Mouse (Mus musculus) megakaryocyte, embryonic 14.5 days (primary cell): ENCODE data around the gene Thbd. TPM values are rescaled to one million over a fixed set of nuclear protein-coding genes. Genes with fewer than 3 reads are reported as not detected.

Experiments
- H3K27me3 ChIP-seq: replicated peaks from 2 replicates; pipeline ENCODE3; 2012; ENCODE audit warnings: inconsistent platforms
- H3K36me3 ChIP-seq: replicated peaks from 2 replicates; pipeline ENCODE3; 2012; ENCODE audit warnings: low read length, inconsistent platforms, mixed read lengths
- H3K4me1 ChIP-seq: 2 replicates; pipeline ENCODE4 v1.6.1; 2012; ENCODE audit warnings: inconsistent platforms
- H3K4me3 ChIP-seq: replicated peaks from 2 replicates; pipeline ENCODE3; 2012; ENCODE audit warnings: moderate library complexity, mild to moderate bottlenecking, inconsistent platforms
- H3K9me3 ChIP-seq: 2 replicates; pipeline ENCODE4 v1.6.1; 2012; ENCODE audit warnings: inconsistent platforms
- FLI1 ChIP-seq: IDR thresholded peaks from 2 replicates; pipeline ENCODE4 v1.6.1; 2012; ENCODE audit warnings: low read length, inconsistent platforms, mixed read lengths
- GATA1 ChIP-seq: IDR thresholded peaks from 3 replicates; pipeline ENCODE4 v1.6.1; 2012; ENCODE audit warnings: mixed read lengths, low read length, inconsistent platforms, borderline replicate concordance
- polyA plus RNA-seq: library from polyadenylated mRNA; stranded (reverse); fragments of >175 nt; gene quantifications from 2 replicates; pipeline ENCODE4 v1.2.3, GENCODE M21; 2012; ENCODE audit warnings: low replicate concordance; ENCODE audit not compliant: insufficient read depth

Gene Thbd
- polyA plus RNA-seq, 1 experiment: 1.2 TPM

DNA sequence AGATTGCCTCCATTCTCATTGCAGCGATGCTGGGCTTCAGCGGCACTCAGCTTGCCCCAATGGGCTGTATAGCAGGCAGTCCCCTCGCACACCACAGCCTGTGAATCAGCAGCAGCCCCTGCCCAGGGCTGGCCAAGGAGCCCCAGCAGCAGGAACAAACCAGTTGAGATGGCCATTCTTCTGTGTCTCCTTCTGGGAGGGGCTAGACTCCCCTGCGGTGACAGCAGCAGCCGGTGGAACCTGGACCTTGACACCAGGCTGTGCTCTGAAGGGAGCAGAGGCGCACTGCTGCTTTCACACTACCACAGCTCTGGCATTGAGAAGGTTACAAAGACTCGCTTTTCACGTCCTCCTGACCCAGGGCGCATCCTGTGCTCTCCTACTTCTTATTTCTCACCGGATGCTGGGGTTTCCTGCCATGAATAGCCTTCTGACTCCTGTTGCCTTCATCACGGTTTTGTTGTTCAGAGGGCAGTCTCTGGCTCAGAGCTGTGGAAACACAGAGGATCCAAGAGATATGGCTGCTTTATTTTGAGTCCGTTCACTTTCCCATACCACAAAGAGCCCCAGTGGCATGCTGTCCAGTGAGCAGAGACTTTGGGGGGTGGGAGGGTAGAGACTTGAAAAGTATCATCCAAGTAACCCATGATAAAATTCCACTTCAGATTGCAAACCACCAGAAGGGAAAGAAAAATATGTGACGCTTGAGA lies 35.4 kb upstream of the Thbd start, which contains the start of gene Cd93:
TSS of gene Cd93 (minus strand) at position 315 of the 710 bp plus-strand sequence.
- H3K36me3 ChIP-seq: peaks cover 8% of the 10 kb centered on the region
- peaks cover 2% of the 10 kb centered on the region for H3K27me3 ChIP-seq
- TF ChIP-seq FLI1 (no peak), GATA1 (no peak)
- peak within 1 kb of the TSS; percentile 91 for H3K4me3 ChIP-seq
- H3K4me1 ChIP-seq: peaks cover 54% of the 10 kb centered on the region
- no peaks in the 10 kb centered on the region for H3K9me3 ChIP-seq

GRCm38 (mm10) chr2:148442710-148443109 lies 34.7 kb upstream of the Thbd start:
- Histone ChIP-seq H3K4me3 (peak overlapping the region; percentile 91), H3K9me3 (no peaks in the 10 kb centered on the region), H3K36me3 (peaks cover 14% of the 10 kb centered on the region), H3K27me3 (peaks cover 2% of the 10 kb centered on the region), H3K4me1 (peaks cover 56% of the 10 kb centered on the region)
- TF ChIP-seq FLI1 (no peak), GATA1 (no peak)

DNA sequence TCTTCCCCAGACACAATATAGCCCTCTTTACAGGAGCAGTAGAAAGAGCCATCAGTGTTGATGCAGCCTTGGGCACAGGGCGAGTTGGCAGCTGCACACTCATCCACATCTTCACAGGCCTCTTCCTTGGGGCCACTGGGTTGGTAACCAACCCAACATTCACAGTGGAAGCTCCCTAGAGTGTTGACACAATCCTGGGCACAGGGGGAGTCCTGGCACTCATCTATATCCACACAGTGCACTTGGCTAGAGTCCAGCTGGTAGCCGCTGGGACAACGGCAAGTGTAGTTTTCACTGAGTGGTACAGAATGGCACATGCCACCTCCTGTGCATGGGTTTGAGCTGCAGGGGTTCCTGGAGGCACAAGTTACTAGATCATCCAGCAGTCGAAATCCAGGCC lies 34.2 kb upstream of the Thbd start:
- Histone ChIP-seq H3K4me3 (peak overlapping the region; percentile 91), H3K4me1 (peaks cover 58% of the 10 kb centered on the region), H3K9me3 (no peaks in the 10 kb centered on the region), H3K27me3 (peaks cover 2% of the 10 kb centered on the region), H3K36me3 (peaks cover 17% of the 10 kb centered on the region)
- TF ChIP-seq FLI1 (no peak), GATA1 (no peak)

DNA sequence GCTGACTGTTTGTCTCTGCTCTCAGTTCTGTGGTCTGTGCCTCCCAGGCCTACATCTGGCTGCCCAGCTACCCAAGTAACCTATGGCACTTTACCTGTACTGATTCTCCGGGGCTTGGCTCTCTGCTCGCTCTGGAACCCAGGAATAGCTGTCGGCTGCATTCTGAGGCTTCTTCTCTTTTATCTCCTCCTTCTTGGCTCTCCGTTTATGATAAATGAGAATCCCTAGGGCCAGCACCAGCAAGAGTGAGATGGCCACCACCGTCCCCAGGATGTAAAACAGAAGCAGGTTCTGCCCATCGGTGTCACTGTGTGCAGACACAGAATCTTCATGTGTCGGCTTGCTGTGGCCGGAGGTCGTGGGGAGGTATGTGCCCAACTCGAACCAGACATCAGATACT lies 33.4 kb upstream of the Thbd start:
- H3K9me3 ChIP-seq: no peaks in the 10 kb centered on the region
- H3K27me3 ChIP-seq: peaks cover 1% of the 10 kb centered on the region
- H3K4me3 ChIP-seq: peak overlapping the region; percentile 91
- peaks cover 17% of the 10 kb centered on the region for H3K36me3 ChIP-seq
- H3K4me1 ChIP-seq: peaks cover 65% of the 10 kb centered on the region
- TF ChIP-seq FLI1 (no peak), GATA1 (no peak)

- TF ChIP-seq FLI1 (no peak), GATA1 (no peak)
Measured at GRCm38 (mm10) chr2:148439691-148440276, 31.8 kb upstream of the Thbd start.

GRCm38 (mm10) chr2:148436285-148436684 lies 28.3 kb upstream of the Thbd start:
- Histone ChIP-seq H3K4me3 (no peak overlapping the region), H3K27me3 (no peaks in the 10 kb centered on the region), H3K36me3 (peaks cover 15% of the 10 kb centered on the region), H3K4me1 (peaks cover 32% of the 10 kb centered on the region), H3K9me3 (no peaks in the 10 kb centered on the region)
- TF ChIP-seq FLI1: no peak
- no peak for TF ChIP-seq GATA1

More at GRCm38 (mm10) chr2:148439691-148440276, 31.8 kb upstream of the Thbd start:
- H3K4me3 ChIP-seq: peak overlapping the region; percentile 28
- peaks cover 17% of the 10 kb centered on the region for H3K36me3 ChIP-seq
- H3K4me1 ChIP-seq: peaks cover 64% of the 10 kb centered on the region
- no peaks in the 10 kb centered on the region for H3K27me3 ChIP-seq
- H3K9me3 ChIP-seq: no peaks in the 10 kb centered on the region

DNA sequence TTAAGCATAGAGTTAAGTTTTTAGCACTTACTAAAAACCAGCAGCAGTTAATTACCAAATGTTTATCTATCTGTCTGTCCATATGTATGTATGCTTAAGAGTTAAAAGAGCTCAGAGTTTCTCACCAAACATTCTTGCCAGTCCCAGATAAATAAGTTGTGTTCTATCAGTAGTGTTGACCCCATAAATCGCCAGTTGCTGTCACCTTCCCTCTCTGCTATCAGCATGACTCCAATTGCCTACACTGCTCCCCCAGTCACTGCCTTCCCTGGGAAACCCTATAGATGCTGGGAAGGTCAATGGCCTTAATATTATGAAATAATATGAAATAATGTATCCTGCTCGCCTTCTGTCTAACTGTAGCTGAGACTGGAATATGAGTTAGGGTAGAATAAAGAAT lies 24.4 kb upstream of the Thbd start:
- Histone ChIP-seq H3K9me3 (no peaks in the 10 kb centered on the region), H3K36me3 (no peaks in the 10 kb centered on the region), H3K4me3 (no peak overlapping the region), H3K27me3 (peaks cover 2% of the 10 kb centered on the region), H3K4me1 (peaks cover 21% of the 10 kb centered on the region)
- TF ChIP-seq GATA1 (no peak), FLI1 (no peak)

DNA sequence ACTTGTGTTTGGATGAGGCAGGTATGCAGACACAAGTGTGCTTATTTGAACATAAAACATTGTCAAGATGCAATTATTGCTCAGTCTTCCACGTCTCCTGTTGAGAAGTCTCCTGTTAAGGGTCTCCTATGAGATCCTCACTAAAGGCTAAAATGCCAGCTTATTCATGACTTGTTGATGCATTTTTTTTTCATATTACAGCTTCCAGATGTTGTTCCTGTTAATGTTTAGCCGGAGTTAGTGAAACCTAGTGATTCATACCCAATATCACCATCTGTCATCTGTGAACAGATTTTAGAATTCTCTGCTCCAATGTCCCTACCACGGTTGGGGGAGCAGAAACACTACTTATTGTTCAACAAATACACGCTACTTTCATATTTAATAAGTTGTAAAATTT lies 23.0 kb upstream of the Thbd start:
- no peak overlapping the region for H3K4me3 ChIP-seq
- H3K4me1 ChIP-seq: peaks cover 17% of the 10 kb centered on the region
- TF ChIP-seq FLI1: no peak
- no peak for TF ChIP-seq GATA1
- H3K9me3 ChIP-seq: no peaks in the 10 kb centered on the region
- peaks cover 2% of the 10 kb centered on the region for H3K27me3 ChIP-seq
- H3K36me3 ChIP-seq: no peaks in the 10 kb centered on the region

- Histone ChIP-seq H3K4me3 (no peak overlapping the region), H3K36me3 (no peaks in the 10 kb centered on the region), H3K9me3 (no peaks in the 10 kb centered on the region), H3K27me3 (peaks cover 2% of the 10 kb centered on the region), H3K4me1 (peaks cover 17% of the 10 kb centered on the region; the same call in 1 of the 2 replicates)
- no peak for TF ChIP-seq GATA1
Measured at GRCm38 (mm10) chr2:148429001-148429505, 21.1 kb upstream of the Thbd start.

DNA sequence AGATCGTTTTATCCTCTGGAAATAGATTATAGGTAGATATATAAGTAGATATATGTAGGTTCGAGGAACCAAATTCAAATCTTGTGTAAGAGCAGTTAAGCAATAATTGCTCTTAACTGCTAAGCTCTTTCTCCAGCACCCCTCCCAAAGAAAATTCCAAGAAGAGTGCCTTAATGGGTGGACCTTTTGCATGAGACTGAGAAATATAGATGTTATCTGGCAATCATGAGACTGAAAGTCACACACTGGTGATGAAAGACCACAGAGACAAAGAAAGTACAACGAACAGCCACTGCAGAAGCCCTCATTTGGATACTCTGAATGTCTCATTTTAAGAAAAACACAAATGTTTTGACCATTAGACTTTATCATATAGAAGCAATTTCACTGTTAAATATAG lies 20.5 kb upstream of the Thbd start:
- TF ChIP-seq FLI1 (no peak), GATA1 (no peak)
- peaks cover 17% of the 10 kb centered on the region; the same call in 1 of the 2 replicates for H3K4me1 ChIP-seq
- H3K36me3 ChIP-seq: no peaks in the 10 kb centered on the region
- peaks cover 2% of the 10 kb centered on the region for H3K27me3 ChIP-seq
- H3K4me3 ChIP-seq: no peak overlapping the region
- no peaks in the 10 kb centered on the region for H3K9me3 ChIP-seq
